Mouse (Mus musculus): ENCODE data around the gene Olfr1469.
"Not testable (repeated sequence)": the region's sequence is repeated elsewhere in the genome, so short reads cannot be mapped to it uniquely, and the experiment has no call there.

GRCm38 (mm10) chr19:13443109-13443508 is 35.5 kb downstream of the Olfr1469 start, which contains the start of gene Olfr1471:
- TF ChIP-seq CTCF, EP300 (IDR thresholded peaks at IDR 0.05; ENCODE audit: low read depth): not testable (repeated sequence)
